Mouse (Mus musculus) heart, postnatal 36 days (tissue): Measurements from ENCODE around the gene Ccdc146. TPM values are rescaled to one million over a fixed set of nuclear protein-coding genes. Genes with fewer than 3 reads are reported as not detected.

ENCODE experiments used
- total RNA-seq, 2 experiments: library from RNA; stranded (reverse); gene quantifications; 2 replicates each; pipeline ENCODE4 v1.2.3; 2021

The Ccdc146 gene
- total RNA-seq, 2 experiments from 2014 or later = 2.1 to 3.4 TPM

Other genes starting within 250 kb of the Ccdc146 start
- 1 to 10 TPM; 4.2 to 4.5 TPM for gene Gsap, start 238.4 kb downstream of the Ccdc146 start, total RNA-seq
- gene Fgl2, start 52.0 kb downstream of the Ccdc146 start, total RNA-seq = 10 to 100 TPM; 30.7 to 34.7 TPM
- 10 to 100 TPM; 18.9 to 19.0 TPM for gene Fam185a, start 281 bp upstream of the Ccdc146 start, total RNA-seq
- 1 to 10 TPM; 2.7 to 3.5 TPM for gene Lrrc17, start 118.9 kb upstream of the Ccdc146 start, total RNA-seq
- gene Fbxl13, start 221.0 kb upstream of the Ccdc146 start, total RNA-seq = not detected
- 1 to 10 TPM; 8.1 to 9.5 TPM for gene Armc10, start 221.1 kb upstream of the Ccdc146 start, total RNA-seq